Comparison of ENCODE assay signal across 29 mouse cellular contexts in the genomic region with DNA sequence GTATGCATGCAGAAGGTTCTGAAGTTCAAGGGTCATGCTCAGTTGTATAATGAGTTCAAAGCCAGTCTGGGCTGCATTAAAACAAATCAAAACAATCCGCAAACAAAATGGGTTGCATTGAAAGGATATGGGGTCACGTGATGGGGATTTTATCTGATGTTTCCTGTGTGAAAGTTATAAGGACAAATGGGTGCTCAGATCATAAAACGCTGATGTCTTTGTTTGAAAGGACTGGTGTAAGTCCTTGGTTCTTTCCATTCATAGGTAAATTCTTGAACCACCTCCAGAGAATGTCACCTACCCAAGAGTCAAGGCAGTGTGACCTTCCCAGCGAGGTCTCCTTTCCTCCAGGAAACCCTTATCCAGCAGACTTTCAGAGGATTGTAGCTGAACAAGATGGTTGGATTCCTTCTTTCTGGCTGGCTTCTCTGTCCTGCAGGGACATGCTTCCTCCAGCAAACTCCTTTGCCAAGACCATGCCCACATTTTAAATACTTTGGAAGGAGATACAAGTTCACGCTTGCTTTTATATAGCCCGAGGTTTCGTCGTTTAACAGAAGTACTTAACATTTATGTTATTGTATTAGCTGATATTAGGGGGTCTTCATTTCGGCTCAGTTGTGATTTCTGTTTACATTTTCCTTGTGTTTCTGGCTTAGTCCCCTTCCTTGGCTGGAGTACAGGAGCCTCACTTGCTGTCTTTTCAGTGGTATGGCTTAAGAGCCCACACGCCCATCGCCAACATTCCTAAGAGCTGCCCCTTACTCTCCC.
DNase-seq lines count a peak whose midpoint lies in the region; ATAC-seq lines count a peak whose summit lies in the region.
"Had no signal": no experiment of that assay in that cellular context is flagged by ENCODE, and none has a peak within 500 bp of the region (broad histone marks: within the 10 kb centered on the region; RNA-seq: fewer than 3 reads in every experiment).

No protein-coding gene starts in this region.

- no peak overlapping the region for H3K4me3 ChIP-seq in hindbrain, embryonic 10.5 days
- no peak overlapping the region for H3K4me3 ChIP-seq in hindbrain, embryonic 16.5 days (ENCODE audit: low read length)
- H3K4me3 ChIP-seq in limb, embryonic 15.5 days = no peak overlapping the region
- H3K4me3 ChIP-seq in intestine, embryonic 16.5 days (ENCODE audit: low read length) = no peak overlapping the region
- H3K4me3 ChIP-seq: embryonic facial prominence, embryonic 12.5 days; forebrain, embryonic 13.5 days; intestine, embryonic 15.5 days; liver, embryonic 13.5 days; megakaryocyte, embryonic 14.5 days; midbrain, embryonic 13.5 days had no signal

- H3K4me1 ChIP-seq in hindbrain, embryonic 10.5 days (replicated peaks) = peaks cover 21% of the 10 kb centered on the region
- no peaks in the 10 kb centered on the region for H3K4me1 ChIP-seq in hindbrain, embryonic 16.5 days (ENCODE audit: control insufficient read depth, insufficient read depth, low read depth, low read length)
- peaks cover 16% of the 10 kb centered on the region; the same call in 1 of the 2 replicates for H3K4me1 ChIP-seq in limb, embryonic 15.5 days
- H3K4me1 ChIP-seq in intestine, embryonic 16.5 days (ENCODE audit: control insufficient read depth, insufficient read depth, low read length) = peaks cover 6% of the 10 kb centered on the region; the same call in 1 of the 2 replicates
- H3K4me1 ChIP-seq: embryonic facial prominence, embryonic 12.5 days; liver, embryonic 13.5 days; megakaryocyte, embryonic 14.5 days; midbrain, embryonic 13.5 days had no signal

- H3K27ac ChIP-seq in hindbrain, embryonic 10.5 days = 0 out of 2 replicates have a peak overlapping the region, but pooled peaks have one; percentile 29
- no peak overlapping the region for H3K27ac ChIP-seq in hindbrain, embryonic 16.5 days (ENCODE audit: low read depth, low read length)
- H3K27ac ChIP-seq in limb, embryonic 15.5 days = peak overlapping the region; percentile 35; the same call in 1 of the 2 replicates
- H3K27ac ChIP-seq in intestine, embryonic 16.5 days (ENCODE audit: low read length) = no peak overlapping the region
- H3K27ac ChIP-seq: embryonic facial prominence, embryonic 12.5 days; forebrain, embryonic 13.5 days; hindbrain, postnatal 0 days; intestine, embryonic 15.5 days; liver, embryonic 13.5 days; midbrain, embryonic 13.5 days had no signal

- no peaks in the 10 kb centered on the region for H3K27me3 ChIP-seq in hindbrain, embryonic 10.5 days (ENCODE audit: insufficient read depth, poor library complexity, severe bottlenecking)
- H3K27me3 ChIP-seq in hindbrain, embryonic 16.5 days (replicated peaks; ENCODE audit: control insufficient read depth, insufficient read depth, low read length) = no peaks in the 10 kb centered on the region
- no peaks in the 10 kb centered on the region for H3K27me3 ChIP-seq in limb, embryonic 15.5 days
- no peaks in the 10 kb centered on the region for H3K27me3 ChIP-seq in intestine, embryonic 16.5 days (replicated peaks; ENCODE audit: control insufficient read depth, insufficient read depth, low read length)
- H3K27me3 ChIP-seq: embryonic facial prominence, embryonic 12.5 days; forebrain, embryonic 13.5 days; intestine, embryonic 15.5 days; liver, embryonic 13.5 days; megakaryocyte, embryonic 14.5 days; midbrain, embryonic 13.5 days had no signal

- 81% methylated on average over 11 of the region's 11 CpGs for WGBS in hindbrain, embryonic 10.5 days
- 73% methylated on average over 11 of the region's 11 CpGs for WGBS in hindbrain, embryonic 16.5 days
- WGBS in limb, embryonic 15.5 days = 56% methylated on average over 11 of the region's 11 CpGs
- 61% methylated on average over 11 of the region's 11 CpGs for WGBS in intestine, embryonic 16.5 days

- no peak overlapping the region for H3K4me2 ChIP-seq in hindbrain, embryonic 16.5 days (ENCODE audit: low read length)
- H3K4me2 ChIP-seq in limb, embryonic 15.5 days = no peak overlapping the region
- H3K4me2 ChIP-seq in intestine, embryonic 16.5 days (ENCODE audit: low read depth, low read length) = no peak overlapping the region
- H3K4me2 ChIP-seq: embryonic facial prominence, embryonic 12.5 days; forebrain, embryonic 13.5 days; intestine, embryonic 15.5 days; liver, embryonic 13.5 days; midbrain, embryonic 13.5 days had no signal

- no peak overlapping the region for H3K9ac ChIP-seq in hindbrain, embryonic 16.5 days (ENCODE audit: low read depth, low read length)
- H3K9ac ChIP-seq in limb, embryonic 15.5 days = no peak overlapping the region
- H3K9ac ChIP-seq in intestine, embryonic 16.5 days (ENCODE audit: low read depth, low read length) = no peak overlapping the region
- H3K9ac ChIP-seq: embryonic facial prominence, embryonic 12.5 days; forebrain, embryonic 13.5 days; intestine, embryonic 15.5 days; liver, embryonic 13.5 days; midbrain, embryonic 13.5 days had no signal

- no peak for ATAC-seq in hindbrain, embryonic 16.5 days
- ATAC-seq in limb, embryonic 15.5 days (ENCODE audit: insufficient number of reproducible peaks, low FRiP score, low TSS enrichment, low read depth) = no peak
- ATAC-seq in intestine, embryonic 16.5 days = no peak
- ATAC-seq: activated CD4-positive, CD25-positive, alpha-beta regulatory T cell, adult 4 months; forebrain, embryonic 13.5 days; hindbrain, postnatal 0 days; intestine, embryonic 15.5 days; lung, postnatal 0 days; midbrain, embryonic 13.5 days had no signal

- H3K36me3 ChIP-seq in hindbrain, embryonic 10.5 days = no peaks in the 10 kb centered on the region
- H3K36me3 ChIP-seq in hindbrain, embryonic 16.5 days (ENCODE audit: control insufficient read depth, insufficient read depth, low read length) = no peaks in the 10 kb centered on the region
- H3K36me3 ChIP-seq in limb, embryonic 15.5 days = no peaks in the 10 kb centered on the region
- no peaks in the 10 kb centered on the region for H3K36me3 ChIP-seq in intestine, embryonic 16.5 days (ENCODE audit: control insufficient read depth, insufficient read depth, low read length)
- H3K36me3 ChIP-seq: embryonic facial prominence, embryonic 12.5 days; intestine, embryonic 15.5 days; liver, embryonic 13.5 days; midbrain, embryonic 13.5 days had no signal

- no peaks in the 10 kb centered on the region for H3K9me3 ChIP-seq in hindbrain, embryonic 10.5 days
- no peaks in the 10 kb centered on the region for H3K9me3 ChIP-seq in hindbrain, embryonic 16.5 days (ENCODE audit: control insufficient read depth, low read length)
- no peaks in the 10 kb centered on the region for H3K9me3 ChIP-seq in limb, embryonic 15.5 days
- H3K9me3 ChIP-seq in intestine, embryonic 16.5 days (ENCODE audit: control insufficient read depth, low read length) = no peaks in the 10 kb centered on the region
- H3K9me3 ChIP-seq: embryonic facial prominence, embryonic 12.5 days; forebrain, embryonic 13.5 days; intestine, embryonic 15.5 days; liver, embryonic 13.5 days; midbrain, embryonic 13.5 days had no signal

- no peak for DNase-seq in hindbrain, embryonic 10.5 days (ENCODE audit: low spot score)
- DNase-seq in ZHBTc4 (ENCODE audit: low read depth, low spot score) = peak; percentile 87
- DNase-seq in kidney, adult 9 months = no peak
- DNase-seq in adrenal gland, adult 2 months = no peak
- DNase-seq: adrenal gland, adult 8-10 months; cerebellum, adult 8-10 months; cerebellum, postnatal 36 days; gastrocnemius, postnatal 10 days; heart, postnatal 14 days; kidney, adult 8-10 months; kidney, postnatal 10 days; layer of hippocampus, postnatal 36 days; liver, embryonic 13.5 days; lung, adult 18-20 months; lung, postnatal 4 days; right cerebral cortex, postnatal 25 days; spleen, adult 18-20 months; thymus, postnatal 14 days had no signal

Comparison
In these comparisons a context has a peak if more than half of its experiments do, and no peak if none do; other contexts are left out.
1. H3K27ac ChIP-seq: peak in hindbrain, embryonic 10.5 days (single experiment) and limb, embryonic 15.5 days (single experiment); none in hindbrain, embryonic 16.5 days (single experiment) and intestine, embryonic 16.5 days (single experiment).